Mouse (Mus musculus) liver, adult (tissue): Measurements from ENCODE around the gene Twist1.

Source experiments
- GATA4 ChIP-seq: IDR thresholded peaks from 2 replicates; pipeline ENCODE4 v1.6.1; 2014; ENCODE audit warnings: mild to moderate bottlenecking, low read length; ENCODE audit not compliant: insufficient replicate concordance

Twist1 gene

DNA sequence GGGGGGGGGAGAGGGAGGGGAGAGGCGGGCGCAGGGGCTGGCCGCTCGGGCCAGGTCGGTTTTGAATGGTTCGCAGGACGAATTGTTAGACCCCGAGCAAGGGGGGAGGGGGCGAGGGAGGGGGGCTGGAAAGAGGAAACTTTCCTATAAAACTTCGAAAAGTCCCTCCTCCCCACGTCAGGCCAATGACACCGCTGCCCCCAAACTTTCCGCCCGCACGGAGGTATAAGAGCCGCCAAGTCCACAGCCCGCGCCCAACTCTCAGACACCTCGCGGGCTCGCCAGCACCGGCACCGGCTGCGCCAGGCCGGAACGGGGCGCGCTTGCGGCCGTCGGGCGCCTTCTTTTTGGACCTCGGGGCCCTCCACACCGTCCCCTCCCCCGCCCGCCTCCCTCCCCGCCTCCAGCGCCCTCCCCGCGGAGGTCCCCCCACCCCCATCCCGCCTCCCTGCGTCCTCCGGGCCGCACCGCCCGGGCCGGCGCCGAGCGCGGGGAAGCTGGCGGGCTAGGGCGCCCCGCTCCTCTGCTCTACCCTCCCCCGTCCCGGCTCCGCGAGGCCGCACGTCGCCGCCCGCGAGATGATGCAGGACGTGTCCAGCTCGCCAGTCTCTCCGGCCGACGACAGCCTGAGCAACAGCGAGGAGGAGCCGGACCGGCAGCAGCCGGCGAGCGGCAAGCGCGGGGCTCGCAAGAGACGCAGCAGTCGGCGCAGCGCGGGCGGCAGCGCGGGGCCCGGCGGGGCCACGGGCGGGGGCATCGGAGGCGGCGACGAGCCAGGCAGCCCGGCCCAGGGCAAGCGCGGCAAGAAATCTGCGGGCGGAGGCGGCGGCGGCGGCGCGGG, at the start of gene Twist1:
TSS of gene Twist1 (plus strand) at position 272 of the 841 bp plus-strand sequence.
- TF ChIP-seq GATA4 = no peak

DNA sequence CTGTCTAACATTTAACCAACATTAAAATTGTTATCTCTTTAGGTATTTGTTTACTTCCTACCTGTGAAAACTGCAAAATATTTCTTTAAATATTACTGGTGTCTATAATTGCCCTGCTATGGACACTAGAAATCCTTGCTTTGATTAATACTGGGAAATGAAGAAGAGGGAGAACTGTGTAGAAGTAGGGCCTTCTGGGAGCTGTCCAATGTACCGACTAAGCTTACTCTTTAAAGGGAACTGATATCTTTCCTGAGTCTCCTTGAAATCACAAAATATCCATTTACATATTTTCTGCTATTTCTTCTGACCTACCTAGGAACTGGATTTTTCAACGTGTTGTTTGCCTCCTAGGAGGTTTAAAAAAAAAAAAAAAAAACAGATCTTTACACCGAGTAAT, 30.7 kb upstream of the Twist1 start:
- no peak for TF ChIP-seq GATA4

DNA sequence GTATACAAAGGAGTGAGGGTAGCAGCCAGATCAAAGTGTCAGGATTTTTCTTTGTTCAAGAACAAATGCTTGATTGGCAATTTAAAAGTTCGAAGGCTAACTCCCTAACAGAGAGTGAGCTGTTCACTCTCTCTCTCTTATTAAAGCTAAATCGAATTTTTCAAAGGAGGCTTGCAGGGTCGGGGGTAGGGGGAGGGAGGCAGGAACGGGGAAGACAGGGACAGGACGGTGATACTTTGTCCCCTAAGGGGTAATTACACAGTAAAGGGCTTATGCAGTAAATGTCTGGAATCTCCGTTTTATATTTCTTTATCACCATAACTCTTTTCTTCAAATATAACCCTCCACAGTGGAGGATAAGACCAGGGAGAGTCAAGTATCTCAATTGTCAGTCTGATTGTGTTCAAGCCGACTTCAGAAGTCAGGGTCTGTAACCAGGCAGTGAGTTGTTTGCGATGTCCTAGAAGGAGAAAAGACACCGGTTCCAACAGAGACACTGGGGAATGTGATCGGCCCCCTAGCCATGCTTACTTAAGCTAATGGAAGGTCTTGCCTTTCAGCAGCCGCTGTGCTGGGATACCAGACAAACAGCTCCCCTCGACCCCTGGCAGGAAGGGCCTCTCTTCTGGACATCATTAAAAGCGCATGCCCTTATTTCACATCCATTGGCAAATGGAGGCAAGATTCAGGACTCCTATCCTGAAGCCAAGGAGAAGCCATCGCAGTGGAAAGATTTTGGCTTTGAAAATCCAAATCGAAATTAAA, 30.0 kb upstream of the Twist1 start:
- TF ChIP-seq GATA4 = no peak

DNA sequence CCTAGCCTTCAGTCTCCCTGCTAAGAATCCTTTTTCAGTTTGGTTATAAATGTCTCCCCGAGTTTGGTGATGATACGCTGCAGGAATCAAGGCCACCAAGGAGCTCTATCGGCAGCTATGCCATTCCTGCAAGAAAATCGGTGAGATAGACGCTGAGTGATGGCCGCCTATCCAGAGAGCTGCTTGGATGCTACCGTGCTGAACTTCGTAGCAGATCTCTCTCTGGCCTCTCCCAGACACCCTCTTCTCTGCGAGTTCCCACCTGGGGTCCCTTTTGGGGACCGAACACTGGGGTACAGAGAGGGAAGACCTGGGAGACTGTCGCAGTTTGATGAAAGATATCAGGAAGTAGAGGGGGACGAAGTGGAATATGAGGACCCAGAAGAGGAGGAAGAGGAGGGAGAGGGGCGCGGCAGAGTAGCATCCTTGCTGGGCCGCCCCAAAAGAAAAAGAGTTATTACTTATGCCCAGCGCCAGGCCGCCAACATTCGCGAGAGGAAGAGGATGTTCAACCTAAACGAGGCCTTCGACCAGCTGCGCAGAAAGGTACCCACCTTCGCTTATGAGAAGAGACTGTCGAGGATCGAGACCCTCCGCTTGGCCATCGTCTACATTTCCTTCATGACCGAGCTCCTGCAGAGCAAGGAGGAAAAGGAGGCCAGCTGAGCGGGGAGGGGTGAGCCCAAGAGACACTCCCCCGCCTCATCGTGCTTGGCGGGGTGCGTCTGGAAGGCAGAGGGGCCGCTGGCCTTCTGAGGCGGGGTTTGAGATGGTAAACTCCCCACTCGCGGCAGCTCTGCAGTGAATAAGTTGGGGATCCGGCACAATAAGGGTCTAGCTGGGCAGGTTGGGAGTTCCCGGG, 28.9 kb upstream of the Twist1 start, which contains the start of gene Ferd3l:
TSS of gene Ferd3l (plus strand) at position 95 of the 862 bp plus-strand sequence.
- no peak for TF ChIP-seq GATA4

DNA sequence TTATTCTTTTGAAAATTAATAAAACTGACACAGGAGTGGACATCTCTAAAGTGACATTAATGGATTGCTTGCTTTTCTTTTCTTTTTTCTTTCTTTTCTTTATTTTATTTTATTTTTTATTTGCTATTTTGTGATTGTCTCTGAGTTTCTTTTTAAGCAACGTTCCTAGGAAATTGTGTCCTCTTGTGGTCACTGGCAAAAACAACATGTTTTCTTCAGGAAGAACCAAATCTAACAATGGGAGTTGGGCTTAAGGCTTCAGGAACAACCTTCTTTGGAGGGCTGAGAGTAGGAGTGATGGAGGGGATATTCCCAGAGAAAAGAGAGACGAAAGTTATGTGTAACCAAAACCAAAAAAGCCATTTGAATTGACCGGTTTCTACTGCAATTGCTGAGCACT, 4.6 kb upstream of the Twist1 start:
- TF ChIP-seq GATA4 = no peak

DNA sequence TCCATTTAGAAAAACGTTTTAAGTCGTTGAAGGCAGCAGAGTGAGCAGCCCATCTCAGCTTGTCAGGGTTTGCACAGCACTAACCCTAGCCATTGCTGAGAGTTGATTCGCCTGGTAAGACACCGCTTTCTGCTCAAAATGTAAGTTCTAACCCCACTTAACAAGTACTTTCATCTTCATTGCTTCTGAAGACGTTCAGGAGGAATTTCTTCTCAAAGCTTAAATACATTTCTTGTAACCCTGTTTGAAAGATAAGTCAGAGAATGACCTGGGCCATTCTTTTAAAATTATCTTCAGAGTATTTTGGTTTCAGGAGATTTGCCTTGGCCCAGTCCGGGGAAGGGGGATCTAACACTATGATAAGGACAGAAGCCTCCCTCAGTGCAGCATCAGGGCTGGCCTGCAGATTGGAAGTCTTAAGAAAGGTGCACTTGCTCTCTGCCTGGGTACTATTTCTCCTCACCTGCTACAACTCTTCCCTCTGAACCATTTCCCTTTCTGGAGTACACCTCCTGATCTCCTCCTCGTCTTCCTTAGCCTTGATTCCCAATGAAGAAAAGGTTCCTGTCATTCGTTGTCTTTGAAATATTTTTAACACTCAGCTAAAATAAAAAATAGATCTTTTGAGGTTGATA, 2.4 kb upstream of the Twist1 start:
- TF ChIP-seq GATA4 = no peak

DNA sequence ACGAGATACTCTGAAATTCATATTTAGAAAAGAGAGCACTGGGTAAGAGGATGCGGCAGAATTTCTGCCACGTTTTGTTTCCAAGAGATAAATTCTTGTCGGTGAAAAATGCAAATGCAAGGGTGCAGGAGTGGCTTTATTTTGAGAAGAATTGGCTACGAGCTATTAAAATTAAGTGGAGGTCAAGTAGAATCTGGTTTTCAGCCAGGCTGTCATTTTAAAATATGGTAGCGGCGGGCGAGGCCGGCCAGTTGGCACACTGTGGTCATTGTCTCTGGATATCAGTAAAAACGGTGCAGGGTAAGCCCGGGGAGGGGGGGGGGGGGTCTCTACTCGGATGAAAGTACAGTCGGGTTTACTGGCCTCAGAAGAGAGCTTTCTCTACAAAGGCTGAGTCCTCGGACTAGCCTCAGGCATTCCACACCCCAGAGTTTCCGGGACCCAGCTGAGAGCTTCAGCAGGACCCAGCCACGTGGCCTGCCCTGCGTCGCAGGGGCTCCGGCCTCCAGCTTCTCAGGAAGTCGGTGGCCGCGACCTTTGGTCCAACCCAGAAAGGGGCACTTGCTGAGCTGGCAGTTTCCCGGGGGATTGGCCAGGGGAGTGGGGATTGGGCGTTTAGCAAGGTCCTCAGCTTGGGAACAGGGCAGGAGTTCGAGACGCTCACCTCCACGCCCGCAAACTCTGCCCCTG, 1.7 kb upstream of the Twist1 start:
- TF ChIP-seq GATA4 = no peak

DNA sequence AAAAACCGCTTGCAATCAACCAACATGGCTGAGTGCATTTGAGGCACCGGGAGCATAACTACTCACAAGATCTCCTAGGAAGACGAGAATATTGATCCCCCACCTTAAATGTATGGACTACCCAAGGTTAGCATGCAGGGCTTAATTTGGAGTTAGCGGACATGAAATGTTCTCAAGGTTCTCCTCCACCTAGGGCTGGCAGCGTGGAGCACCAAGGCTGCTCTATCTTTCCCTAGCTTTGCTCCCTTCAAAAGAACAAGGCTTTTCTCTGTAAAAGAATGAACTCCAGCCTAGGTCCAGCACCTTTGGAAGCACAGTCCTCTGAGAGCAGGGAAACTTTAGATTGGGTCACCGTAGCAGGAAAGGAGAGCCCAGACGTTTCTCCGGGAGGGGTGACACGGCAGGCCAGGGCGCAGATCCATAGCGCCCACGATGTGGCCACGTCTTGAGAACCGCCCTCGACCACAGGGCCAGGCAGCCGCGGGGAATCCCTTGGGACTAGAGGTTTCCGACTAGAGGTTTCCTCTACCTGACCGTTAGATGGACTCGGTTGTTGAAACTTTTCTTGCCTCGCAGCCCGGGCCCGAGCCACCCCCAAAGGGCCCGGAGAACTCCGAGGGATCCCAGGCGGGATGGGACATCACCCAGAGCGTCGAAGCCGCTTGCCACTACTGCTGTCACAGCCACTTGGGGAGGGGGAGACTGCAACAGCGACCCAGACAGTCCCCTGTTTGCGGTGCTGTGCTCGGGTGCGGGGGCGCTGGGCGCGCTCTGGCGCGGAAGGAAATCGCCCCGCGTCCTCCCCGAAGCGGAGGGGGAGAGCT, 683 bp upstream of the Twist1 start:
- TF ChIP-seq GATA4 = no peak

DNA sequence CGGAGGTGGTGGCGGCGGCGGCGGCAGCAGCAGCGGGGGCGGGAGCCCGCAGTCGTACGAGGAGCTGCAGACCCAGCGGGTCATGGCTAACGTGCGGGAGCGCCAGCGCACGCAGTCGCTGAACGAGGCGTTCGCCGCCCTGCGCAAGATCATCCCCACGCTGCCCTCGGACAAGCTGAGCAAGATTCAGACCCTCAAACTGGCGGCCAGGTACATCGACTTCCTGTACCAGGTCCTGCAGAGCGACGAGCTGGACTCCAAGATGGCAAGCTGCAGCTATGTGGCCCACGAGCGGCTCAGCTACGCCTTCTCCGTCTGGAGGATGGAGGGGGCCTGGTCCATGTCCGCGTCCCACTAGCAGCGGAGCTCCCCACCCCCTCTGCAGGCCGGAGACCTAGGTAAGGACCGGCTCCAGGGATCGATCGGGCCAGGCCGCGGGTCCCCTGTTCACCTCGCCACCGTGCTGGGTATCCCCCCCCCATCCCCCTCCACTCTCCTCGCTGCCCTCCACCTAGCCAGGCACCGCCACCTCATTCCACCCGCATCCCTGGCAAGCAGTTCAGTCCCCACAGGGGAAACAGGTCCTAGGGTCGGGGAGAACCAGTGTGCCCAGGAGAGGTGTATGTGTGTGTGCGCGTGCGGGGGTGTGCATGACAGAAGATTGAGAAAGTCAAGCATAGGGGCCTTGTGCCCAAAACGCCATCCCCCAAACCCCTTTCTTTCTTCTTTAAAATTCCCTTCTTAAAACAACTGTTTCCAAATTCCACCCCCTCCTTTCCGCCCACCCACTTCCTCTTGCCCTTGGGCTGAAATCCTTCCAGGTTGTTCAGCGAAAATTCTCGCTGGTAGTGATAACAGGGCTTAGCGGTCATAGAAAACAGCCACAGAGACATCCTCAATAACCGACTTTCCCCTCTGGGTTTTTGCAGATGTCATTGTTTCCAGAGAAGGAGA, 1.0 kb downstream of the Twist1 start:
- no peak for TF ChIP-seq GATA4

DNA sequence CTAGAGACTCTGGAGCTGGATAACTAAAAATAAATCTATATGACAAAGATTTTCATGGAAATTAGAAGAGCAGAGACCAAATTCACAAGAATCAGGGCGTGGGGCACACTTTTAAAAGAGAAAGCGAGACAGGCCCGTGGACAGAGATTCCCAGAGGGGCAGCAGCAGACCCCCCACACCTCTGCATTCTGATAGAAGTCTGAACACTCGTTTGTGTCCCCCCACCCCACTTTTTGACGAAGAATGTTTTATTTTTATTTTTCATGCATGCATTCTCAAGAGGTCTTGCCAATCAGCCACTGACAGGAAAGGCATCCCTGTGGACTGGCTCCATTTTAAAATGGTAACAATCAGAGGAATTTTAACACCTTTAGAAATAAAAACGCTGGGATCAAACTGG, 1.7 kb downstream of the Twist1 start:
- TF ChIP-seq GATA4 = no peak

DNA sequence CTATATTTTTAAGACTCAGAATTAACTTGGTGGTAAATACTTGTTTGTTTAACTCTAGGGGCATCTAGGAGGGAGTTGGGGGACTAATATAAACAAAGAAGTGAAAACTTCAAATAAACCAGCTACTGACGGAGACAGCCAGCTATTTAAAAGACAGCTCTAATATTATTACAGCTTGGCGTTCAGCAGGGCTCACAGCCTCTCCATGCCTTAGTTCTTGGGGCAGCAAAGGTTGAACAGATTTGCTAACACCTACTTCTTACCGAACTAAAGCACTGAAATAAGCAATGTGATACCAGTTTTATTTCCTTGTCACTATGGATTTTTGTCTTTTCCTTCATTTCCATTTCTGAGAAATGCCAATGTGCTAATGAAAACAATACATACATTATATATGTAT, 2.4 kb downstream of the Twist1 start:
- TF ChIP-seq GATA4 = no peak

DNA sequence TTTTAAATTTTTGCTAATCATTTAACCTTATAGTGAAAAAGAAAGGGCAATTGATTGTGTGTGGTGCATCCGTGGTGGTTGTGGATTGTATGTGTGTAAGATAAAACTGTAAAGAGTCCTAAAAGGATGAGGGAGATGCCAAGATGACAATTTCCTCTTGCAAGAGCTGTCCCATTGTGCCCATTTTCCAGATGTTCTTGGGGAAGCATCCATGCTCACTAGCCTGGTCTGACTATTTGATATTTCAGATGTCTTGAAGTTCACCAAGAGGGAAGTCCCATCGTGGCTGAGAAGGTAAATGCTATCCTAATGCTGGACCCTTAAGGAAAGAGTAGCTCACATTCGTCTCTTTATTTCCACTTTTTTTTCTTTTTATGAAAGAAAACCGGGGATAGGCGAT, 3.5 kb downstream of the Twist1 start:
- no peak for TF ChIP-seq GATA4
